Mouse (Mus musculus) MEL (cell line): ENCODE results near the gene Ccdc80. TPM values are rescaled to one million over a fixed set of nuclear protein-coding genes. Genes with fewer than 3 reads are reported as not detected.

Experiments
- DNase-seq: peaks from one replicate; pipeline ENCODE4 v3.0.0; 2011; ENCODE audit warnings: low read depth, low spot score
- H3K27ac ChIP-seq: 2 replicates; pipeline ENCODE4 v1.5.1; 2012; ENCODE audit warnings: low read depth, mild to moderate bottlenecking, control low read depth, low read length, moderate library complexity; ENCODE audit not compliant: control insufficient read depth
- H3K27me3 ChIP-seq, 2 experiments: fragments of 150-350 bp in 1 of 2; sonication (generic) in 1 of 2; 2 replicates each; pipeline ENCODE4 v1.6.1; 2012; ENCODE audit warnings: low read length in 2 of 2, mild to moderate bottlenecking in 2 of 2, improper control_type of control experiment in 1 of 2, moderate library complexity in 1 of 2; ENCODE audit not compliant: insufficient read depth in 2 of 2, control insufficient read depth in 1 of 2
- H3K36me3 ChIP-seq, 2 experiments: 2 replicates each; pipeline ENCODE4 v1.6.1; 2012 to 2014; ENCODE audit warnings: low read length in 2 of 2, improper control_type of control experiment in 1 of 2, inconsistent platforms in 1 of 2, mild to moderate bottlenecking in 1 of 2; ENCODE audit not compliant: insufficient read depth in 2 of 2, control insufficient read depth in 1 of 2
- H3K4me1 ChIP-seq, 2 experiments: fragments of 150-350 bp in 1 of 2; sonication (generic) in 1 of 2; 2 replicates each; pipeline ENCODE4 v1.6.1; 2012; ENCODE audit warnings: low read length in 2 of 2, improper control_type of control experiment in 1 of 2, mild to moderate bottlenecking in 1 of 2; ENCODE audit not compliant: insufficient read depth in 2 of 2, control insufficient read depth in 1 of 2
- H3K4me3 ChIP-seq, 2 experiments: fragments of 150-350 bp in 1 of 2; sonication (generic) in 1 of 2; 2 replicates each; pipeline ENCODE4 v1.5.1; 2012; ENCODE audit warnings: low read depth in 2 of 2, low read length in 2 of 2, mild to moderate bottlenecking in 2 of 2, moderate library complexity in 2 of 2, control low read depth in 1 of 2, improper control_type of control experiment in 1 of 2; ENCODE audit not compliant: control insufficient read depth in 1 of 2, insufficient read depth in 1 of 2
- H3K79me2 ChIP-seq: 2 replicates; pipeline ENCODE4 v1.6.1; 2012; ENCODE audit warnings: mild to moderate bottlenecking, low read length, moderate library complexity; ENCODE audit not compliant: control insufficient read depth, poor library complexity, insufficient read depth
- H3K9ac ChIP-seq: 2 replicates; pipeline ENCODE4 v1.6.1; 2012; ENCODE audit warnings: low read depth, mild to moderate bottlenecking, control low read depth, low read length, moderate library complexity; ENCODE audit not compliant: control insufficient read depth, poor library complexity, severe bottlenecking
- H3K9me3 ChIP-seq: fragments of 150-350 bp; sonication (generic); replicated peaks from 2 replicates; pipeline ENCODE4 v1.6.1; 2012; ENCODE audit warnings: mild to moderate bottlenecking, low read length, improper control_type of control experiment, moderate library complexity; ENCODE audit not compliant: insufficient read depth
- BHLHE40 ChIP-seq: IDR thresholded peaks from 2 replicates; pipeline ENCODE4 v1.6.1; 2012; ENCODE audit warnings: low read depth, mild to moderate bottlenecking, inconsistent platforms, low read length, improper control_type of control experiment, borderline replicate concordance
- CHD1 ChIP-seq: IDR thresholded peaks from 2 replicates; pipeline ENCODE4 v1.6.1; 2012; ENCODE audit warnings: low read depth, mild to moderate bottlenecking, inconsistent platforms, low read length, improper control_type of control experiment
- E2F4 ChIP-seq: IDR thresholded peaks from 2 replicates; pipeline ENCODE4 v1.6.1; 2011; ENCODE audit warnings: low read depth, low read length, improper control_type of control experiment, borderline replicate concordance
- ETS1 ChIP-seq: IDR thresholded peaks from 2 replicates; pipeline ENCODE4 v1.6.1; 2012; ENCODE audit warnings: low read depth, mild to moderate bottlenecking, inconsistent platforms, low read length, improper control_type of control experiment, moderate library complexity
- GATA1 ChIP-seq: IDR thresholded peaks from 2 replicates; pipeline ENCODE4 v1.6.1; 2011; ENCODE audit warnings: low read depth, low read length, improper control_type of control experiment
- JUND ChIP-seq: IDR thresholded peaks from 2 replicates; pipeline ENCODE4 v1.6.1; 2011; ENCODE audit warnings: low read depth, mild to moderate bottlenecking, improper control_type of control experiment, low read length
- KAT2A ChIP-seq: conservative IDR thresholded peaks from 2 replicates; pipeline ENCODE4 v1.6.1; 2012; ENCODE audit warnings: low read depth, low read length, improper control_type of control experiment, inconsistent platforms
- MAFK ChIP-seq: IDR thresholded peaks from 2 replicates; pipeline ENCODE4 v1.6.1; 2011; ENCODE audit warnings: low read depth, mild to moderate bottlenecking, low read length, improper control_type of control experiment, borderline replicate concordance
- MAX ChIP-seq: IDR thresholded peaks from 2 replicates; pipeline ENCODE4 v1.6.1; 2011; ENCODE audit warnings: low read length, improper control_type of control experiment
- MAZ ChIP-seq: IDR thresholded peaks from 2 replicates; pipeline ENCODE4 v1.6.1; 2012; ENCODE audit warnings: low read depth, mild to moderate bottlenecking, inconsistent platforms, low read length, improper control_type of control experiment
- MXI1 ChIP-seq: IDR thresholded peaks from 2 replicates; pipeline ENCODE4 v1.6.1; 2011; ENCODE audit warnings: mild to moderate bottlenecking, low read depth, low read length, improper control_type of control experiment
- MYB ChIP-seq: IDR thresholded peaks from 2 replicates; pipeline ENCODE4 v1.6.1; 2011; ENCODE audit warnings: mild to moderate bottlenecking, low read depth, low read length, improper control_type of control experiment
- POLR2A ChIP-seq, 2 experiments: IDR thresholded peaks; 2 replicates each; pipeline ENCODE4 v1.6.1; 2011 to 2012; ENCODE audit warnings: low read length in 2 of 2, mild to moderate bottlenecking in 2 of 2, control low read depth in 1 of 2, improper control_type of control experiment in 1 of 2, low read depth in 1 of 2, moderate library complexity in 1 of 2; ENCODE audit not compliant: control insufficient read depth in 1 of 2, insufficient read depth in 1 of 2, poor library complexity in 1 of 2
- POLR2AphosphoS2 ChIP-seq: IDR thresholded peaks from 2 replicates; pipeline ENCODE4 v1.6.1; 2011; ENCODE audit warnings: low read length, improper control_type of control experiment
- POLR2AphosphoS5 ChIP-seq: IDR thresholded peaks from 2 replicates; pipeline ENCODE4 v1.6.1; 2012; ENCODE audit warnings: low read depth, borderline replicate concordance, mild to moderate bottlenecking, inconsistent platforms, low read length, moderate library complexity, mixed read lengths
- RAD21 ChIP-seq: IDR thresholded peaks from 2 replicates; pipeline ENCODE4 v1.6.1; 2011; ENCODE audit warnings: mild to moderate bottlenecking, low read depth, low read length, improper control_type of control experiment
- SMC3 ChIP-seq: IDR thresholded peaks from 2 replicates; pipeline ENCODE4 v1.6.1; 2011; ENCODE audit warnings: low read depth, low read length, improper control_type of control experiment
- TAL1 ChIP-seq: IDR thresholded peaks from 2 replicates; pipeline ENCODE4 v1.6.1; 2012; ENCODE audit warnings: mild to moderate bottlenecking, inconsistent platforms, low read length, moderate library complexity, mixed read lengths
- TCF12 ChIP-seq: IDR thresholded peaks from 2 replicates; pipeline ENCODE4 v1.6.1; 2014; ENCODE audit warnings: low read depth, mild to moderate bottlenecking, inconsistent platforms, low read length, improper control_type of control experiment, moderate library complexity
- UBTF ChIP-seq: IDR thresholded peaks from 2 replicates; pipeline ENCODE4 v1.6.1; 2012; ENCODE audit warnings: low read depth, mild to moderate bottlenecking, inconsistent platforms, low read length, improper control_type of control experiment, moderate library complexity, borderline replicate concordance; ENCODE audit not compliant: insufficient read depth
- USF1 ChIP-seq: IDR thresholded peaks from 2 replicates; pipeline ENCODE4 v1.6.1; 2014; ENCODE audit warnings: low read depth, mild to moderate bottlenecking, inconsistent platforms, low read length, improper control_type of control experiment, moderate library complexity
- USF2 ChIP-seq, 2 experiments: IDR thresholded peaks; 2 replicates each; pipeline ENCODE4 v1.6.1; 2011 to 2012; ENCODE audit warnings: improper control_type of control experiment in 2 of 2, low read length in 2 of 2, borderline replicate concordance in 1 of 2, inconsistent platforms in 1 of 2, low read depth in 1 of 2, mild to moderate bottlenecking in 1 of 2; ENCODE audit not compliant: insufficient read depth in 1 of 2
- ZC3H11A ChIP-seq: IDR thresholded peaks from 2 replicates; pipeline ENCODE4 v1.6.1; 2012; ENCODE audit warnings: low read depth, mild to moderate bottlenecking, inconsistent platforms, low read length, improper control_type of control experiment
- ZMIZ1 ChIP-seq: IDR thresholded peaks from 2 replicates; pipeline ENCODE4 v1.6.1; 2012; ENCODE audit warnings: low read depth, mild to moderate bottlenecking, inconsistent platforms, low read length, improper control_type of control experiment, moderate library complexity
- ZNF384 ChIP-seq: IDR thresholded peaks from 2 replicates; pipeline ENCODE4 v1.6.1; 2012; ENCODE audit warnings: low read depth, mild to moderate bottlenecking, inconsistent platforms, low read length, improper control_type of control experiment
- polyA plus RNA-seq, 2 experiments: library from polyadenylated mRNA; stranded (reverse) in 1 of 2; unstranded in 1 of 2; fragments of >175 nt in 1 of 2; fragments of >200 nt in 1 of 2; gene quantifications; 2 replicates each; pipeline versions ENCODE4 v1.2.1 to v1.2.4; 2012; ENCODE audit warnings: low replicate concordance in 2 of 2, low read depth in 1 of 2; ENCODE audit not compliant: insufficient read length in 2 of 2, insufficient read depth in 1 of 2, missing spikeins in 1 of 2
- total RNA-seq: library from RNA; depleted of rRNA; stranded (reverse); fragments of 300-350 nt; gene quantifications from 2 replicates; pipeline ENCODE4 v1.2.3, GENCODE M21; 2012

Ccdc80 gene
- total and polyA plus RNA-seq, 3 experiments: not detected

DNA sequence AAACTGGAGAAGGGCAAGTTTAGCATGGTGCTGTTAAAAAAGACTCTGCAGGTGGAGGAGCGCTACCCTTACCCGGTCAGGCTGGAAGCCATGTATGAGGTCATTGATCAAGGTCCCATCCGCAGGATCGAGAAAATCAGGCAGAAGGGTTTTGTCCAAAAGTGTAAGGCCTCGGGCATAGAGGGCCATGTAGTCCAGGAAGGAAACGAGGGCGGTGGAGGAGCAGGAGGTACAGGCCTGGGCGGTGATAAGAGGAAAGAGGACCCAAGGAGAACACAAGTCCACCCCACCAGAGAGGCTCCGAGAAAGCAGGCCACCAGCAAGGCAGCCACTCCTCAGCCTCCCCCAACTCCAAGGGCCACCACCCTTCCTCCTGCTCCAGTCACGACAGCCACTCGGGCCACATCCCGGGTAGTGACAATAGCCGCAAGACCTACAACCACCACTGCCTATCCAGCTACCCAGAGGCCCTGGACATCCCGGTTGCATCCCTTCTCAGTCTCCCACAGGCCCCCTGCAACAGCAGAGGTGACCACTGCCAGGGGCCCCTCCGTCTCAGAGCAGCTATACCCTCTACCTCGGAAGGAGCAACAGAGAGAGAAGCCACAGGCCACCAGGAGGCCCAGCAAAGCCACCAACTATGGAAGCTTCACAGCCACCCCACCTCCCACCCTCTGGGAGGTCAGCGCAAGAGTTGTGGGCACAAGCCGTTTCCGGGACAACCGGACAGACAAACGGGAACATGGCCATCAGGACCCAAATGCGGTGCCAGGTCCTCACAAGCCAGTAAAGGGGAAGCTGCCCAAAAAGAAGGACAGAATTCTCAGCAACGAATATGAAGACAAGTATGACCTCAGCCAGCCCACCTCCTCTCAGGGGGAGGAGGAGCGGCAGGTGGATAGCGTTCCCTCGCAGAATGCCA lies 2.6 kb downstream of the Ccdc80 start:
- H3K79me2 ChIP-seq: no peaks in the 10 kb centered on the region
- DNase-seq: no peak
- peaks cover 2 to 4% of the 10 kb centered on the region in 2 experiments for H3K27me3 ChIP-seq
- no peak overlapping the region for H3K27ac ChIP-seq
- no peak overlapping the region for H3K9ac ChIP-seq
- H3K9me3 ChIP-seq: no peaks in the 10 kb centered on the region
- H3K4me3 ChIP-seq: no peak overlapping the region
- H3K4me1 ChIP-seq: no peaks in the 10 kb centered on the region; a peak in 1 of 4 replicates
- TF ChIP-seq POLR2A (IDR thresholded peaks at IDR 0.05; ENCODE audit: control insufficient read depth in 1 of 2, insufficient read depth in 1 of 2, low read depth in 1 of 2, low read length in 2 of 2, poor library complexity in 1 of 2) (no peak), MYB (no peak), JUND (no peak), ETS1 (no peak), GATA1 (no peak), BHLHE40 (no peak), TAL1 (no peak), CHD1 (no peak), USF1 (no peak), E2F4 (no peak), ZMIZ1 (no peak), ZNF384 (no peak), SMC3 (no peak), MAX (no peak), KAT2A (no peak), UBTF (no peak)
- H3K36me3 ChIP-seq: no peaks in the 10 kb centered on the region

DNA sequence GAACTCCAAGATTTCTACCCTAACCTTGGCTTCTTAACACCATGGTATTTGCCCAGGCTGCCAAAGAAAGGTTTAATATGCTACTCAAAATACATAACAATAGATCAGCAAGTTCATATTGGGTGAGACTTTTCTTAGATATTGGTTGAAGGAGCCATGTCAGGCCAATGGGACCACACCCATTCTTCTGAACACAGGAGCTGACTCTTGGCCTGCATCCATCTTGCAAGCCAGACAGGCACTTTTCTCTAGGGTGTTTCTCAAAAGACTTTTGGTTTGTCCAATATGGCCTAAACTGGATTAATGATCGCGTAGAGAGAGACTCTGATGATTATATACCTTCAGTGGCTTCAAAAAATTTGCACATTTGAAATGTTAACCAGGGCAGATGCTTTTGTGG lies 4.3 kb downstream of the Ccdc80 start:
- H3K4me1 ChIP-seq: no peaks in the 10 kb centered on the region; a peak in 1 of 4 replicates
- no peaks in the 10 kb centered on the region for H3K79me2 ChIP-seq
- peak; percentile 17 for DNase-seq
- H3K27me3 ChIP-seq: peaks cover 2 to 4% of the 10 kb centered on the region in 2 experiments
- H3K36me3 ChIP-seq: no peaks in the 10 kb centered on the region
- H3K4me3 ChIP-seq: no peak overlapping the region
- H3K9me3 ChIP-seq: no peaks in the 10 kb centered on the region
- H3K27ac ChIP-seq: no peak overlapping the region
- no peak for TF ChIP-seq MXI1
- no peak for TF ChIP-seq POLR2AphosphoS5
- TF ChIP-seq USF2 (IDR thresholded peaks at IDR 0.05; ENCODE audit: borderline replicate concordance in 1 of 2, insufficient read depth in 1 of 2, low read depth in 1 of 2, low read length in 2 of 2): no peak
- no peak for TF ChIP-seq ZC3H11A
- no peak for TF ChIP-seq POLR2AphosphoS2
- TF ChIP-seq E2F4: no peak
- no peak for TF ChIP-seq TCF12
- no peak for TF ChIP-seq MAFK
- TF ChIP-seq MAZ: no peak
- TF ChIP-seq TAL1: no peak
- no peak for TF ChIP-seq BHLHE40
- TF ChIP-seq GATA1: no peak
- TF ChIP-seq ZMIZ1: no peak
- no peak for TF ChIP-seq RAD21
- TF ChIP-seq, all 39 proteins: peak for 0
- no peak overlapping the region for H3K9ac ChIP-seq
